Mouse (Mus musculus) neural tube, embryonic 14.5 days (tissue): ENCODE results near the gene Rere. TPM values are rescaled to one million over a fixed set of nuclear protein-coding genes. Genes with fewer than 3 reads are reported as not detected.

Experiments
- ATAC-seq: fragments of 200-750 bp; cut with Nextera tagmentation; 2 replicates; pipeline ENCODE4 v1.8.0; 2017; ENCODE audit warnings: low read depth, mild to moderate bottlenecking, moderate TSS enrichment, moderate library complexity
- H3K27ac ChIP-seq: fragments of 300-500 bp; sonication (generic); 2 replicates; pipeline ENCODE4 v1.5.1; 2014; ENCODE audit warnings: low read depth, mild to moderate bottlenecking, control low read depth, low read length, moderate library complexity, mixed read lengths
- H3K27me3 ChIP-seq: fragments of 300-500 bp; sonication (generic); 2 replicates; pipeline ENCODE4 v1.6.1; 2014; ENCODE audit warnings: low read length; ENCODE audit not compliant: control insufficient read depth, insufficient read depth
- H3K36me3 ChIP-seq: fragments of 300-500 bp; sonication (generic); 2 replicates; pipeline ENCODE4 v1.6.1; 2014; ENCODE audit warnings: low read length, mixed read lengths; ENCODE audit not compliant: control insufficient read depth, insufficient read depth
- H3K4me1 ChIP-seq: fragments of 300-500 bp; sonication (generic); 2 replicates; pipeline ENCODE4 v1.6.1; 2014; ENCODE audit warnings: low read length; ENCODE audit not compliant: control insufficient read depth, insufficient read depth
- H3K4me2 ChIP-seq: fragments of 300-500 bp; sonication (generic); 2 replicates; pipeline ENCODE4 v1.6.1; 2014; ENCODE audit warnings: mild to moderate bottlenecking, low read depth, low read length, control low read depth
- H3K4me3 ChIP-seq: fragments of 300-500 bp; sonication (generic); 2 replicates; pipeline ENCODE4 v1.5.1; 2014; ENCODE audit warnings: low read depth, low read length, control low read depth, mixed read lengths
- H3K9ac ChIP-seq: fragments of 300-500 bp; sonication (generic); replicated peaks from 2 replicates; pipeline ENCODE4 v1.6.1; 2014; ENCODE audit warnings: low read depth, mild to moderate bottlenecking, control low read depth, low read length, mixed read lengths
- H3K9me3 ChIP-seq: fragments of 300-500 bp; sonication (generic); 2 replicates; pipeline ENCODE4 v1.6.1; 2016; ENCODE audit warnings: low read length; ENCODE audit not compliant: control insufficient read depth
- WGBS: fragments of 180-500 bp; shearing (Covaris S2); extraction: QIAGEN DNeasy Blood & Tissue Kit; methylation state at CpG from one replicate; pipeline ENCODE4 v1.1.7; 2014; 5-methylcytosine and 5-hydroxymethylcytosine counted together
- polyA plus RNA-seq: library from polyadenylated mRNA; unstranded; fragments of >200 nt; fragmentation: Nextera tagmentation; extraction: Ambion mirVana; gene quantifications from 2 replicates; pipeline ENCODE4 v1.2.1, GENCODE M21; 2014

Rere gene
- polyA plus RNA-seq, 1 experiment from 2014 or later = 50.7 TPM

GRCm38 (mm10) chr4:150373111-150374109 is 92.0 kb downstream of the Rere start:
- ATAC-seq = peak; percentile 73
- peak overlapping the region; percentile 91 for H3K27ac ChIP-seq
- H3K4me3 ChIP-seq = peak overlapping the region; percentile 54
- H3K9ac ChIP-seq = peak overlapping the region; percentile 82
- H3K4me1 ChIP-seq = peaks cover 65% of the 10 kb centered on the region
- WGBS = 2% methylated on average over 15 of the region's 15 CpGs
- no peaks in the 10 kb centered on the region for H3K27me3 ChIP-seq
- peak overlapping the region; percentile 97 for H3K4me2 ChIP-seq
- H3K9me3 ChIP-seq = no peaks in the 10 kb centered on the region
- no peaks in the 10 kb centered on the region for H3K36me3 ChIP-seq

- Histone ChIP-seq H3K27ac (peak overlapping the region; percentile 70), H3K9me3 (no peaks in the 10 kb centered on the region), H3K9ac (peak overlapping the region; percentile 17; the same call in 1 of the 2 replicates), H3K4me3 (no peak overlapping the region), H3K4me1 (peaks cover 56% of the 10 kb centered on the region), H3K36me3 (no peaks in the 10 kb centered on the region), H3K4me2 (peak overlapping the region; percentile 97), H3K27me3 (no peaks in the 10 kb centered on the region)
- WGBS = 15% methylated on average over 9 of the region's 9 CpGs
- no peak for ATAC-seq
Measured at GRCm38 (mm10) chr4:150374651-150375447, 93.4 kb downstream of the Rere start.

- H3K9me3 ChIP-seq = no peaks in the 10 kb centered on the region
- H3K27me3 ChIP-seq = no peaks in the 10 kb centered on the region
- no peak overlapping the region for H3K4me3 ChIP-seq
- ATAC-seq = no peak
- H3K9ac ChIP-seq = no peak overlapping the region
- H3K36me3 ChIP-seq = no peaks in the 10 kb centered on the region
- 61% methylated on average over 1 of the region's 1 CpGs for WGBS
- no peak overlapping the region for H3K4me2 ChIP-seq
- peak overlapping the region; percentile 29; the same call in 1 of the 2 replicates for H3K27ac ChIP-seq
- H3K4me1 ChIP-seq = peaks cover 50% of the 10 kb centered on the region
Measured at GRCm38 (mm10) chr4:150375448-150375935, 94.0 kb downstream of the Rere start.

GRCm38 (mm10) chr4:150379313-150379712 is 97.9 kb downstream of the Rere start:
- peaks cover 18% of the 10 kb centered on the region for H3K4me1 ChIP-seq
- no peaks in the 10 kb centered on the region for H3K9me3 ChIP-seq
- no peak overlapping the region for H3K4me3 ChIP-seq
- 81% methylated on average over 6 of the region's 6 CpGs for whole genome bisulfite sequencing
- H3K4me2 ChIP-seq = no peak overlapping the region
- no peak for ATAC-seq
- no peaks in the 10 kb centered on the region for H3K36me3 ChIP-seq
- H3K27me3 ChIP-seq = no peaks in the 10 kb centered on the region
- H3K9ac ChIP-seq = no peak overlapping the region
- H3K27ac ChIP-seq = no peak overlapping the region

GRCm38 (mm10) chr4:150379772-150380171 is 98.3 kb downstream of the Rere start:
- Histone ChIP-seq H3K4me2 (no peak overlapping the region), H3K9me3 (no peaks in the 10 kb centered on the region), H3K27me3 (no peaks in the 10 kb centered on the region), H3K4me1 (peaks cover 18% of the 10 kb centered on the region), H3K27ac (no peak overlapping the region), H3K4me3 (no peak overlapping the region), H3K36me3 (no peaks in the 10 kb centered on the region), H3K9ac (no peak overlapping the region)
- 27% methylated on average over 2 of the region's 2 CpGs for WGBS
- no peak for ATAC-seq

GRCm38 (mm10) chr4:150380273-150380672 is 98.8 kb downstream of the Rere start:
- no peak overlapping the region for H3K4me2 ChIP-seq
- H3K27me3 ChIP-seq = no peaks in the 10 kb centered on the region
- ATAC-seq = no peak
- no peak overlapping the region for H3K4me3 ChIP-seq
- WGBS = 67% methylated on average over 5 of the region's 5 CpGs
- peaks cover 15% of the 10 kb centered on the region for H3K4me1 ChIP-seq
- H3K27ac ChIP-seq = 0 out of 2 replicates have a peak overlapping the region, but pooled peaks have one; percentile 19
- no peak overlapping the region for H3K9ac ChIP-seq
- H3K9me3 ChIP-seq = no peaks in the 10 kb centered on the region
- no peaks in the 10 kb centered on the region for H3K36me3 ChIP-seq

GRCm38 (mm10) chr4:150382504-150382903 is 101.1 kb downstream of the Rere start:
- ATAC-seq = no peak
- Histone ChIP-seq H3K9me3 (no peaks in the 10 kb centered on the region), H3K27ac (no peak overlapping the region), H3K4me1 (peaks cover 7% of the 10 kb centered on the region; the same call in 1 of the 2 replicates), H3K4me3 (no peak overlapping the region), H3K27me3 (no peaks in the 10 kb centered on the region), H3K9ac (no peak overlapping the region), H3K36me3 (no peaks in the 10 kb centered on the region), H3K4me2 (no peak overlapping the region)
- 84% methylated on average over 3 of the region's 3 CpGs for WGBS

- 46% methylated on average over 8 of the region's 8 CpGs for WGBS
- no peak overlapping the region for H3K9ac ChIP-seq
- H3K27me3 ChIP-seq = no peaks in the 10 kb centered on the region
- no peak overlapping the region for H3K4me2 ChIP-seq
- H3K4me3 ChIP-seq = no peak overlapping the region
- no peak for ATAC-seq
- no peaks in the 10 kb centered on the region for H3K9me3 ChIP-seq
- H3K4me1 ChIP-seq = peaks cover 7% of the 10 kb centered on the region; the same call in 1 of the 2 replicates
- H3K36me3 ChIP-seq = no peaks in the 10 kb centered on the region
- no peak overlapping the region for H3K27ac ChIP-seq
Measured at GRCm38 (mm10) chr4:150384405-150384804, 103.0 kb downstream of the Rere start.
